ENCODE assay signal across 22 mouse cellular contexts in the genomic region with DNA sequence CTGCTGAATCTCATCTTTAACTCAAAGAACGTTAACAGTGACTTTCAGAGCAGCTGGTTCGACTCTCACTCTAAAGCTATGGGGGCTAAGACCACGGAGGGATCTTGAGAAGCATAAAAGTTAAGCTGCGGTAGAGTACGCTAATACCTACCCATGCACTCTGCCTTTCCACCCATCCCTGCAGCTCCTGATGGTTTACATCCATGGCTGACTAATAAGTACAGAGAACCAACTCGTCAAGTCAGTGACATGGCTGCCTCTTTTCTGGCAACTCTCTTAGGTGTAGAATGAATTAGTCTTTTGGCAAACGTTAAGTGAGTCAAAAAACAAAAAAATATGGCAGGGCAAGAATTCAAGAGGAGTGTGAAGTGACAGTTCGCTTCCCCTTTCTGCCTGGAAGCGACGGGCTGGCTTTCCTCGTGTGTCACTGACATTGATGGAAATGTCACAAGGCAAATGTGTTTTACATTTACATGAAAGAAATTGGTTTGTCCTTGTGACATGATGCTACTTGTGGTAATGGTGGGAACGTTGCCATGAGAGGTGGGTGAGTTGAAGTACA. TPM values are rescaled to one million over a fixed set of nuclear protein-coding genes. Genes with fewer than 3 reads are reported as not detected.
"Had no signal": no experiment of that assay in that cellular context is flagged by ENCODE, and none has a peak within 500 bp of the region (broad histone marks: within the 10 kb centered on the region; RNA-seq: fewer than 3 reads in every experiment).

No protein-coding gene starts in this region.

- H3K4me3 ChIP-seq: megakaryocyte, embryonic 14.5 days; midbrain, embryonic 13.5 days; midbrain, embryonic 15.5 days; neural tube, embryonic 12.5 days; stomach, embryonic 15.5 days had no signal

- H3K36me3 ChIP-seq: midbrain, embryonic 15.5 days; stomach, embryonic 15.5 days had no signal

- H3K27me3 ChIP-seq: megakaryocyte, embryonic 14.5 days; midbrain, embryonic 13.5 days; midbrain, embryonic 15.5 days; neural tube, embryonic 12.5 days; stomach, embryonic 15.5 days had no signal

- DNase-seq: lung, adult 18-20 months; lung, embryonic 14.5 days; lung, postnatal 10 days; retina, postnatal 1 day; right cerebral cortex, adult 18-20 months; right cerebral cortex, postnatal 14 days; thymus, adult 2 months; thymus, postnatal 25 days; thymus, postnatal 4 days had no signal

- H3K4me1 ChIP-seq: megakaryocyte, embryonic 14.5 days; neural tube, embryonic 12.5 days; stomach, embryonic 15.5 days had no signal

- H3K9me3 ChIP-seq: midbrain, embryonic 13.5 days; midbrain, embryonic 15.5 days; neural tube, embryonic 12.5 days; stomach, embryonic 15.5 days had no signal

- H3K27ac ChIP-seq: macrophage; midbrain, embryonic 13.5 days; midbrain, embryonic 15.5 days; neural tube, embryonic 12.5 days; stomach, embryonic 15.5 days; stomach, postnatal 0 days had no signal

- H3K4me2 ChIP-seq: lung, embryonic 14.5 days; midbrain, embryonic 11.5 days; midbrain, embryonic 13.5 days; midbrain, embryonic 15.5 days; neural tube, embryonic 12.5 days; stomach, embryonic 15.5 days had no signal

- ATAC-seq: midbrain, embryonic 13.5 days; midbrain, embryonic 15.5 days had no signal

- H3K9ac ChIP-seq: lung, embryonic 14.5 days; midbrain, embryonic 13.5 days; midbrain, embryonic 15.5 days; neural tube, embryonic 12.5 days; stomach, embryonic 15.5 days had no signal

RNA-seq across cellular contexts. Expression of a gene that starts 19.3 kb away (rescaled TPM):
- total RNA-seq: megakaryocyte progenitor cell, adult 5-6 weeks; monocyte, adult 5-6 weeks; neutrophil, adult 5-6 weeks had no signal
- polyA plus RNA-seq: liver, embryonic 16.5 days; macrophage; spleen, adult 2 months had no signal
